Mouse (Mus musculus): ENCODE data around the gene Sfxn2. TPM values are rescaled to one million over a fixed set of nuclear protein-coding genes. Genes with fewer than 3 reads are reported as not detected.
"Not testable (repeated sequence)": the region's sequence is repeated elsewhere in the genome, so short reads cannot be mapped to it uniquely, and the experiment has no call there.

Sfxn2 gene
- polyA plus RNA-seq, 3 experiments from 2014 or later, result 3.8 to 9.2 (median 8.7) TPM

DNA sequence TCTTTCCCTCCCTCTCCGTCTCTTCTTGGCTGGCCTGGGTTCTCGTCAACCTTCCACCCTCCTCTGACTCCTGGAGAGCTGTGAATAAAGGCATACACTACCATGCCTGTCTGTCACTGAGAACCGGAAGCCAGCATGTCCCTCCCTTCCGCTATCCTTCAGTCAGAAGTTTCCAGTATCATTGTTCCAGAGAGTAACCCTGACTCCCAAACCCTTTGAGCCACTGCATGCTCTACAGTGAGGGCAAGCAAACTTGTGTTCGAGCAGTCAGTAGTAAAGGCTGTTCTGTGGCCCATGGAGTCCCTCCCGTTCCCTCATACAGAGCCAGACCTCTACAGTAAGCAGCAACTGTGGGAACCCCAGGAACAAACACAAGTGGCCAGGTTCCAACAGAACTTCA is 25.6 kb upstream of the Sfxn2 start:
- ATAC-seq, result no peak

DNA sequence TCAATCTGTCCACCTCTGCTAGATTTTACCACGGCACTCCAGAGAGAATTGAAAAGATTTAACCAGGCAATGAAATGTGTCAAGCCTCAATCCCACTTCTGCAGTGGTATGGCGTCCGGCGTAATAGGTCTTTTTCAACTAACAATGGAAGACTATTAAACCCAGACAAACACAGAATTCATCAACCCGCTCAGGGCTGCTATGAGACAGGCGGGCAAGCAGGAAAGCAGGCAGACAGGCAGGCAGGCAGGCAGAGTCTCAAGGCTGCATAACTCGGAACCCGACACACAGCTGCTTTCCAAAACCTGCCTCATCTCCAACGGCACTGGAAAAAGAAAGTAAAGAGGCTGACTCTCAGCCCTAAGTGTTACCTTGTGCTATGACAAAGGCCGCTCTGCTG is 25.1 kb upstream of the Sfxn2 start:
- ATAC-seq, result no peak

DNA sequence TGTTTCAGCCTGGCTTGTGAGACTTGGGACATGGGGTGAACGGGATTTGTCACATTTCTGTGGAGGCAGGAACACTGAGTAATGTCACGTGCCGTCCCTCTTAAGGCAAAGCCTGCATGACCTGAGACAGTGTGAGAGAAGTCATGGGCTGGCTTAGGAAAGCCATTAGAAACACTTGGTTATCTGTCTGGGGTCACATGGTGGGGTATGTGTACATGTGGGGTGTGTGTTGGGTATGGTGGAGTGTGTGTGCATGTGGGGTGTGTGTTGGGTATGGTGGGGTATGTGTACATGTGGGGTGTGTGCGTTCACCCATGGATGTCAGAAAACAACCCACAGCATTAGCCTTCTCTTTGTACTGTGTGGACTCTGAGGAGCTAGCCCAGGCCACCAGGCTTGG is 22.8 kb upstream of the Sfxn2 start:
- ATAC-seq, result no peak

DNA sequence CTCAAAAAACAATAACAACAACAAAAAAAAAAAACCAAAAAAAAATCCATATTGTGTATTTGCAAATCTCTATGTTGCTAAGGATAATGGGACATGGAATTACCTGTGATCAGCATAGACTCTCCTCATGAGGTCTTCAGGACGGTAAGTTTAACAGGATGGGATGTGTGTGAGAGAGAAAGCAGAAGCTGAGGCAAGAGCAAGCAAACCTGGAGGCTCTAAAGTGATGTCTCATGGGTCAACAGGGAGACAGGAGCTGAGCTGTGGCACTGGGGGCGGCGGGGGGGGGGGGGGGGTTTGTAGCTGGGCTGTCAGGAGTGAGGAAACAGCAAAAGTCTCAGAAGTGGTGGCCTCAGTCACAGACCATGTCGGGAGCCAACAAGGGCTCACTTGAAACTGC is 20.7 kb upstream of the Sfxn2 start:
- no peak for ATAC-seq

DNA sequence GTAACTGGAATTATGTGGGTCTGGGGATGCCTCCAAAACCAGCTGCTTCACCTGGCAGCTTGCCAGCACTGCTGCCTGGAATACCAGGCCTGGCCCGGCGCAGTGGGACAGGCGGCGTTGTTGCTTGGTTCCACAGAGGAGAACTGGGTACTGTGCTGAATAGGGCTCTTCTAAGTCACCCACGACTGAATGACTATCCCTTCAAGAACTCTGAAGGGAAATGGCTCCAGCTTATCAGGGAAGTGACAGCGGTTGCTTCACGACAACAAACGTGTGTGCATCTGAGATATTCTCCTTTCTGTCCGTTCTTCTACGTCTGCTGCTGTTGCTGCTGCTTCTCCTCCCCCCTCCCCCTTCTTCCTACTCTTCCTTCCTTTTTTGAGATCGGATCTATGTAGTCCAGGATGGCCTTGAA is 19.6 kb upstream of the Sfxn2 start:
- no peak for ATAC-seq

DNA sequence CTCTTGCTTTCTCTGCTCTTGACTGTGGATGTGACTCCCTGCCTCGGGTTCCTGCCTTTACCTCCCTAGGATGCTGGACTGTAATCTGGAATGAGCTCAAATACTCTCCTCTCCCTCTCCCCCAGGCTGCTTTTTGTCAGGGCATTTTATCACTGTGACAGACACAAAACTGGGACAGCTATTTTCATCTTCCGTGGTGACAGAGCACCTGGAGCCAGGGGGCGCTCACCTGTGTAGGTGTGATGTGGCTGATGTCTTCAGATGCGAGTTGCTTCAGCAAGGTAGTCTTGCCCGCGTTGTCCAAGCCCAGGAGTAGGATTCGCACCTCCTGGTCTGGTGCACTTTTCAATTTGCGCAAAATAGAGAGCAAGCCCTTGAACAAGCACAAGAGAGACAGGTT is 15.2 kb upstream of the Sfxn2 start:
- no peak for ATAC-seq

DNA sequence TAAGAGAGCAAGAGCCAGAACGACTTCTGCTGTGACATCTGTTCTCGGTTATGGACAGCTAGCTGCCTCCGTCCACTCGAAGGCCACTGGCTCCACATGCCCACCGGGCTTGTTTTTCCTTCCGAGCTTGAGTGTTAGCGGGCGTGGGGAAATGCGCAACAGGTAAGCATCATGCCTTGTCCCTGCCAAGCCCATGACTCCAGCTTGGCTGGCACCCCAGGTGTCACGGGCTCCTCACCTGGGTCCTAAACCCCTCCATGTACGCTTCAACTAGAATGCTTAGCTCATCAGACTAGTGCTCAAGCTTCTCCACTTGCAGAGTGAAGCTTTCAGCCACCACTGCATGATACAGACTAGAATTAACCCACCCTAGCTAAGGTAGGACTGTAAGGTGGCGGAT is 14.5 kb upstream of the Sfxn2 start:
- no peak for ATAC-seq

DNA sequence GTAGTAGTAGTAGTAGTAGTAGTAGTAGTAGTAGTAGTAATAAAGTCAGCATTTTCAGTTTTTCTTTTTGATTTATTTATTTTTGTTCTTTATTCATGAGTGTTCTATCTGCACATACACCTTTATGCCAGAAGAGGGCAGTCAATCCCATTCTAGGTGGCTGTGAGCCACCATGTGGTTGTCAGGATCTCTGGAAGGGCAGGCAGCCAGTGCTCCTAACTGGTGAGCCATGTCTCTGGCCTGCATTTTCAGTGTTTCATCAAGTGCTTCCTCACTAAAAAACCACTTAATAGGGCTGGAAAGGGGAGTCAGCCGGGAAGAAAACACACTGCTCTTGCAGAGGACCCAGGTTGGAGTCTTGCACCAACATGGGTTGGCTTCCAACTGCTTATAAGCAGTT is 11.0 kb upstream of the Sfxn2 start:
- ATAC-seq, result no peak

DNA sequence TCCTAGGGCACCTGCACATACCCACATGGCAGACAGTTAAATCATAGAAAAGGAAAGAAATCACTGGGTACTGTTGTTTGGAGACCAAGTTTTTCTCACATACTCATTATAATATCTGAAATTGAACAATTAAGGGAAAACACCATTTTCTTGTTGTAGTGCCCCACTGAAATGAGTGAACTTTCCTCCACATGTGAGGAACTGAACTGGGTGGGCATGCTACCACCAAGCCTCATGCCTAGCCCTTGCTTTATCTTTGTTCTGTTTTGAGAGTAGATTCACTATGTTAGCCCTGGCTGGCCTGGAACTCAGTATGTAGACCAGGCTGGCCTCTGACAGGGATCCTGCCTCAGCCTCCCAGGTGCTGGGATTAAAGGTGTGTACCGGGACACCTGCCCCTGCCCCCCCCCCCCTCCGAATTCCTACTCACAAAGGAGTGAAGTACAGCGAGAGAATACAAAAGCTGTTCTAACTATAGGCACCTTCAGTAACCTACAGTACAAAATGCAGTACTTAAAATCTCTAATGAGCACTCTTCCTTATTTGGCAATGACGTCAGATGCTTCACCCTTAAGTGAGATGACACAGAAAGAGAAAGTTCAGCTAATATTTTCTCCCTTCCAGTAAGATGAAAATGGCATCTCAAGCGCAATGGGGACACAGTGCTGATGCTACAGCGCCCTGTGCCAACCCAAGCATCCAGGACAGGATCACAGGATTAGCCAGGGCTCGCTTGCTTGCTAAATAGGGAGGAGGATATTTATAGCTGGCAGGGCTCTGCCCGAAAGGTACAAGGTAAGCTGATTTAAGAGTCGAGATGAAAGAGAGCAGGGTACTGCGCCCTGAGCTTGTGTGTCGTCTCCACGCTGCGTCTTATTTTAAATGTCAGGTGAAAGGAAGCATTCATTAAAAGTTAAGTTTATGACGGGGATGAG is 10.3 kb upstream of the Sfxn2 start:
- no peak for ATAC-seq

DNA sequence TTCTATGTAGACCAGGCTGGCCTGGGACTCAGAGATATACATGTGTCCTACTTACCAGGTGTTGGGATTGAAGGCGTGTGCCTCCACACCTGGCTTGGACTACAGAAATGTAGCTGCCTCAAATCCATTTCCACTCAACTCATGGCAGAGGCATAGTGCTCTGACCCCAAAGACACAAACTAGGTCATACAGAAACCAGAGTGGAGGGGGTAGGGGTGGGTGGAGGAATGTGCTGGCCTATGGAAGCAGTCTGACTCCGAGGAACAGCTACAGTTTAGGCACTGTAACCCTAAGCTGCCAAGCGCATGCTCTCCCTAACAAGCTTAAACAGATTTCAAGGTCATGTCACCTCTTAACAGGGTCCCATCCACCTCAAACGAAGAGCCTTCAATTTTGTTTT is 9.6 kb upstream of the Sfxn2 start:
- no peak for ATAC-seq

DNA sequence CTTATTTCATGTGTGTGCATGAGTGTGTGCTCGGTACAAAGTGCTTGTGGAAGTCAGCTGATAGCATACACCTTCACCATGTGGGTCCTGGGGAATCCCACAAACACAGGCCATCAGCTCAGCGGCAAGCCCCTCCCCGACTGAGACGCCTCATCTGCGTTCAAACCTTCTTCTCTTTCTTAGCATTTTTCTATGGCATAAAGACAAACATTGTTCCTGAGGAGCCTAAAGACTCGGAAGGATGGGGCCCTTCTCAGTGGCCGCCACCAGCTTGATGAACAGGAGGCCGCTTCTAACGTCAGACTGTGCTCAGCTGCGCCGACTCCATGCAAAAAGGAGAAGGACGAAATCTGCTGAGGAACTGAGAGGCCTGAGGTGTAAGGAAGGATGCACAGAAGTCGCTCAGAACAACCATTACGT is 9.1 kb upstream of the Sfxn2 start:
- ATAC-seq, result no peak

DNA sequence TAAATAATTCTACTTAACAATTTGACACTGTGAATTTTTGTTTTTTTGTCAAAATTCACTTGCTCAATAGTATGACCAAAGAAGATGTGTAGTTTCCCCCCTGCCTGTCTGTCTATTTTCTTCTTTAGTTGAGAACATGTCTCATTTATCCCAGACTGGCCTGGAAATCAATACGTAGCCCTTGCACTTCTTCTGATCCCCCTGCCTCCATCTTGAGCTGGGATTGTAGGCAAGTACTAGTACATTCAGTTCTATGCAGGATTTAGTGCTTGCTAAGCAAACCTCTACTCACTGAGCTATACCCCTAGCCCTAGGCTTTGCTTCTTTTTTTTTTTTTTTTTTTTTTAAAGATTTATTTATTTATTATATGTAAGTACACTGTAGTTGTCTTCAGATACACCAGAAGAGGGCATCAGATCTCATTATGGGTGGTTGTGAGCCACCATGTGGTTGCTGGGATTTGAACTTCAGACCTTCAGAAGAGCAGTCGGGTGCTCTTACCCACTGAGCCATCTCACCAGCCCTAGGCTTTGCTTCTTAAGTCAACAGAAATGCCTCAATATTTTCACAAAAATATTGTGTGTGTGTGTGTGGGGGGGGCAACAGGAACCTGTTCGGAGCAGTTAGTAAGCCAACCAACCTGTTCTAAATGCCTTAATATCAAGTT is 1.8 kb upstream of the Sfxn2 start:
- not testable (repeated sequence) for ATAC-seq

DNA sequence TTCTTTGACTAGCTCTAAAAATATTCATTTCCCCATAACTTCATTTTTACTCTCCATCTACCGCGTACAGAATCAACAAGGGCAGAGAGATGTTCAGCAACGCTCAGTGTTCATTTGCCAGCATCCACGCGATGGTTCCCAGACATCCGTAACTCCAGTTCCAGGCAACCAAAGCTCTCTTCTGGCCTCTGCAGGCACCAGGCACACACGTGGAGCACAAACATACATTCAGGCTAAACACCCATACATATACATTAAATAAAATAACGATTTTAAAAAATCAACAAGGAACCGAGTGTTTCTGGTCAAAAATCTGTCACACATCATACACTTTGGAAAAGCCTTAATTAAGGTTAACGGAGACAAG is 1.3 kb upstream of the Sfxn2 start:
- ATAC-seq, result no peak

DNA sequence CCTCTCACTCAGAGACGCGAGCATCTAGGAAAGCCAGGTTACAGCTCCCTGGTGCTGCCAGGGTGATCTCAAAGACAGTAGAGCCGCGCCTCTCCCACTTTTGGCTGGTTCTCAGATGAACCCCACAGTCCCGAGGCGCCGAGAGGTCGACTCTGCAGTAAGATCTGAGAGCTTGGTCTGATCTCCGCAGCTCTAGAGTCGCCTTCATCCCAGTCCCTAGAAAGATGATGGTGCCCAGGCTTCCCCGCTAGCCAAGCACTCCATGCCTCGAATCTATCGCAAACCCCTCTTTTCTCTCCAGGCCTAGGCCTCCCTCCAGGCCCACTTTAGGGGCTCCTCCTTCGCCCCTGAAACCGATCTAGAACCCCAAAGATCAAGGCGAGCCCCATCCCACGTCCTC is 617 bp upstream of the Sfxn2 start:
- peak; percentile 6 for ATAC-seq

DNA sequence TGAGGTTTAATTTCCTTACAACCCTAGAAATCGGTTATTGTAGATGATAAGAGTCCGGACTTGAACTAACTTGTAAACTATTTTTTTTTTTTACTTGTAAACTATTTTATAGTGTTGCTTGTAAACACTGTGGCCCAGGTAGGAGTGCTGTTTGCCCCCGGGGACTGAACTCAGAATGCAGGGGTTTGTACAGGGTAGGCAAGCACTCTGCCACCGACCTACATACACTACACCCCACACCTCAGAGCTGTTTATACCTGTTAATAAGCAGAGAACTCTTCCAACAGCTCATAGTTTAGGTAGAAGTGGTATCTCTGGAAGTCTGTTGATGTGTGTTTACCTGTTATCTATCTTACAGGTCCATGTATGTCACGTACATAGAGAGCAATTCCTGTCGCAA is 825 bp downstream of the Sfxn2 start:
- no peak for ATAC-seq

DNA sequence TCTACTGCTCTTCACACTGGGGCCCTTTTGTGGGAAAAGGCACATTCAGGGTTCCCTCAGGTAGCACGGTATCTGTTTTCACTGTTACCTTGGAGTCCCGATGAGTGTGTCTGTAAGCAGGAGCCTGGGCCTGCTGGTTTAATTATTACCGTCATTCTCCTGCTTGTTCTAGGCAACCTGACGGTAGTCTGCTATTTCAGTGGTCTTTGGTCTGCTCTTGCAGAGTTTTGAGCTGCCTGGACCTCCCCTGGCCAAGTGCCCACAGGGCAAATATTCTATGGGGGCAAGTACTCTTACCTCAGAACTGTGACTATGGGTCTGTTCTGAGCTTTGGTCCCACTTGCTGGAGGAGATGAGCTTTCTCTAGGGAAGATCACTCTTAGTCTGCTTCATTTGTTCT is 2.0 kb downstream of the Sfxn2 start:
- ATAC-seq, result no peak

DNA sequence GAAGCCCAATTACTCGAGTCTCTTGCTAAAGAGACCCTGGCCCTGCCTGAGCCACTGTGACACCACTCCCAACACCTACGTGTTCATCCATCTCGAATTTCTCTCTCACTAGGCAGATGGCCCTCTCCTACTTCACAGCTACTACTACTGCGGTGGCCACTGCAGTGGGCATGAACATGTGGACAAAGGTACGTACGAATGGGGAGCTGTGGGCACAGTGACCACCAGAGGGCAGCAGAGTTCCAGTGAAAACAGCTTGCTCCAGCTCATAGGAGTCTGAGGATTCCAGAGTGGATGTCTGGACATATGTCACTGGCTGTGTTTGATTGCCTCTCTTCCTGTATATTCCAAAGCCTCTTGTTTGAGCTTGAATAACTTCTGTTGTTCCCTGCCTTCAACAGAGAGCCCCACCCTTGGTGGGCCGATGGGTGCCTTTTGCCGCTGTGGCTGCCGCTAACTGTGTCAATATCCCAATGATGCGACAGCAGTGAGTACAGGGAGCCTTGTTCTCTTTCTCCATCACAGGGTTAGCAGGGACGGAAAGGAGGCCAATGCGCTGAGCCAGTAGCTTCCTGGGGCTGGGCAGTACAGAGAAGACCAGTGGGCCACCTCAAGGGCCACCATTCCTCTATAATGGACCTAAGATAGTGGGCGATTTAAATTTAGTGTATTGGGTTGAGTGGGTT is 14.8 kb downstream of the Sfxn2 start:
- ATAC-seq, result no peak

DNA sequence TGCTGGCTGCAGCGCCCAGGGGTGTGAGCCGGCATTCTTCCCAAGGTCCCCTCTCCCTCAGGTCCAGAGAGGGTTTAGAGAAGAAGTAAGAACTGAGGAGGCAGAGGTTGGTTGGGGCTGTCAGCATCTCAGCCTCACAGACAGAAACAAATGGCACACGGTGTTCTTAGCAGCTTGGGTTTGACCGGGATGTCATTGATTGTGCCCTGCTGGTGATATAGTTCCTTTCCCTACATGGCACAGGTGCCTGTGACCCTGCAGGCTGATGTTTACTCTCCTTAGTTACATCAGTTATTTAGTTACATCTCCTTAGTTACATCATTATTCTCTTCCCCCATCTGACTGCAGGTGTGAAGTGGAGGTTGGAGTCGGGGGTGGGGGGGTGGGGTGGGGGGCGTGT is 18.4 kb downstream of the Sfxn2 start:
- ATAC-seq, result no peak

DNA sequence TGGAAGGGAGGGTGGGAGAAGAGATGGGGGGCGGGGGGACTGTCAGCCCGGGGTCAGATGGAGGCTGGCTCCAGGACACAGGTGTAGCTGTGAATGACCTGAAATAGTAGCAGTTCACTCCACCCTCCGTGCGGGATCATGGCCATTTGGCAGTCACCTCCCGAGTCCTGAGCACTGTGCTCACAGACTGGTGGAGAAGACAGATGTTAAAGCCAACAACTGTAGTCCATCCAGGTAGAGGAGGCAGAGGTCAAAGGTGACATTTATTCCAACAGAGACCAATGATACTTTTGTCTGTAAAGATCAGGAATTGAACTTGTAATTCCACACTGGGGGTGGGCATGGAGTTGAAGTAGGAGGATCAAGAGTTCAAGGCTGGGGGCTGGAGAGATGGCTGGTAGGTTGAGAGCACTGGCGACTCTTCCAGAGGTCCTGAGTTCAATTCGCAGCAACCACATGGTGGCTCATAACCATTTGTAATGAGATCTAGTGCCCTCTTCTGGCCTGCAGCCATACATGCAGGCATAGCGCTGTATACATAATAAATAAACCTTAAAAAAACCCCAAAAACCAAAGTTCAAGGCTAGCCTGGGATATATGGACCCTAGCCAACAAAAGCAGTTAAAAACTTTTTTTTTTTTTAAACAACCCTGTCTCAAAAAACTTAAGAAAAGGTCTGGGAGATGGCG is 19.7 kb downstream of the Sfxn2 start:
- no peak for ATAC-seq

DNA sequence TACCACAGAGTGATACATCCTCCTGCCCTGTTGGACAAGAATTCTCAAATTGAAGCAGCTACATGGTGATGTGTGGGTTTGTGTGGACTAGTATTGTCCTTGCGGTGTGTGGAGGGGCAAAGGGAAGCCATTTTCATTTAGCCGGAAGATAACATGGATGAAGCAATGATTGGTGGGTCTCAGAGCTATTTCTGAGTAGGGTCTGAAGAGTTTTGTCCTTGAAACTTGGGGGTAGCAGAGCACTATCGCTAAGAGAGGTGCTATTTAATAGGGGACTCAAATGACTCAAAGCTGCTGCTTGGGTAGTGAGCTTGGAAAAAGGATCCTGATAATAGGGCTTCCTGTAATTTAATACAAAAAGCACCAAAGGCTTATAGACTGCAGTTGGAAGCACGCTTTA is 25.0 kb downstream of the Sfxn2 start:
- ATAC-seq, result no peak

DNA sequence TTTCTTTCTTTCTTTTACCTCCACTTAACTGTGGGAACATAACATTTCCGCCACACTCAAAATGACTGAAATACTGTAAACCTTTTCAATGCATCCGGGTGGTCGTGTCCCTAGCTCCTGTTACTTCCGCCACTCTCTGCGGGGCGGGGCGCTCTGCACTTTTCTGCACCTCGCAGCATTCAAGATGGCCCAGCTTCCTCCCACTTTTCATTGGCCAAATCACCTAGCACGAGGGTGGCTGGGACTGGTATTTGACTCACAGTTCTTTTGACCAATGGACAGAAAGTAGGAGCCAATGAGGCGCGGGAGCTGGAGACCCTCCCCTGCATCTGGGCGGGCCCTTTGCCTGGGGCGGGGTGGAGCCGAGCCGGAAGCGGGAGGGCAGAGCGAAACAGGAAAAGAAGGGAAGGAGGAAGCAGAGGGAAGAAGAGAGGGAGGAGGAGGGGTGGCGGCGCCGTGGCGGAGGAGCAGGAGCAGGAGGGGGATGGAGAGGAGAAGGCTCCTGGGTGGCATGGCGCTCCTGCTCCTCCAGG is 25.6 kb downstream of the Sfxn2 start, which contains the start of gene Wbp1l:
Wbp1l (plus strand) TSS at position 365 of the 533 bp plus-strand sequence.
- ATAC-seq, result peak; percentile 99

DNA sequence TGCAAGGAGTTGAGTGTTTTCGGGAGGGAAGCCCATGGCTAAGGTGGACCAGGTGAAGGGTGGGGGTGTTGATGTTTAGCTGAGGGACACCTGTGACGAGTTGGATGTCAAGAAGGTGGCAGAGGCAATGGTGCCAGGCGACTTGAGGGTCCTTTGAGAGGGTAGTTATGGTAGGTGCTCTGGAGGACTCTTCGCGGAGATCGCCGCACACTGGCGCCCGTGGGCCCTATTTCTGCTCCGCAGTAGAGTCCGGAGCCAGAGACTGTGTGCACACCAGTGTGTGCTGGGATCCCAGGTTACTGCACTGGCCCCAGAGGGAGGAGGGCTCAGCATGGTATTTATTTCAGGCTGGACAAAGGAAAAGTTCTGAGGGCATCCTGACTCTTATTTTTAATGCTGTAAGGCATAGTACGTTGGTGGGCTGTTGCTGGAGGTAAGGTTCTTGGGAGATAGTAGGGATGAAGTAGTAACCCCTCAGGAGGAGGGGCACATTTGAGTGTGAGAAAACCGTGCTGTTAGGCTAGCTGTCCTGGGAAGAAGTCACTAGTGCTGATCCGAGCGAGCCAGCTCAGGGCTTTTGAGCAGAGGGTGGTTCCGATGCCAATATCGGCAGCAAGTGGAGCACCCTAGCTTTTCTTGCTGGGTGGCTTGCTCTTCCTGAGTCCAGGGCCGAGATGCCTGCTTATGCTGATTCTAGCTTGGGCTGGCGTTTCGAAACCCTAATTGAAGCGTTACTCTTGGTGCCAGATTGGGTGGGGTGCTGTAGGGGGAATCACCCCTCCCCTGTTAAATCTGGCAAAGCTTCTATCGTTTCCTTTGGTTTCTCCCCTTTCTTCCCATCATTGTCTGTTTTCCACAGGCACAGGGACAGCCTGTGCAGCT is 26.5 kb downstream of the Sfxn2 start:
- ATAC-seq, result no peak
